Mouse (Mus musculus): ENCODE measurements around the gene Atp2b2.

Gene Atp2b2

GRCm38 (mm10) chr6:113886886-113887285 lies 155.5 kb downstream of the Atp2b2 start:
- DNase-seq, result no peak

- no peak for DNase-seq
These were observed 157.6 kb downstream of the Atp2b2 start for GRCm38 (mm10) chr6:113884806-113885205.

GRCm38 (mm10) chr6:113883225-113883624 lies 159.2 kb downstream of the Atp2b2 start:
- DNase-seq, result no peak

GRCm38 (mm10) chr6:113882396-113882795 lies 160.0 kb downstream of the Atp2b2 start:
- peak; percentile 85 for DNase-seq

- peak; percentile 58 for DNase-seq
These were observed 160.7 kb downstream of the Atp2b2 start for GRCm38 (mm10) chr6:113881561-113882243.

GRCm38 (mm10) chr6:113879366-113879765 lies 163.0 kb downstream of the Atp2b2 start:
- DNase-seq, result no peak

GRCm38 (mm10) chr6:113878510-113879128 lies 163.8 kb downstream of the Atp2b2 start:
- DNase-seq, result no peak

- no peak for DNase-seq
These were observed 165.8 kb downstream of the Atp2b2 start for GRCm38 (mm10) chr6:113876585-113876984.

- no peak for DNase-seq
These were observed 167.2 kb downstream of the Atp2b2 start for GRCm38 (mm10) chr6:113875201-113875600.

GRCm38 (mm10) chr6:113872654-113873053 lies 169.8 kb downstream of the Atp2b2 start:
- peak; percentile 55 for DNase-seq

- peak; percentile 68 for DNase-seq
These were observed 171.6 kb downstream of the Atp2b2 start for GRCm38 (mm10) chr6:113870775-113871174.

GRCm38 (mm10) chr6:113868552-113868951 lies 173.9 kb downstream of the Atp2b2 start:
- no peak for DNase-seq

GRCm38 (mm10) chr6:113865699-113866098 lies 176.7 kb downstream of the Atp2b2 start:
- no peak for DNase-seq

GRCm38 (mm10) chr6:113864812-113865211 lies 177.6 kb downstream of the Atp2b2 start:
- peak; percentile 75 for DNase-seq

GRCm38 (mm10) chr6:113862955-113863354 lies 179.5 kb downstream of the Atp2b2 start:
- DNase-seq, result no peak

GRCm38 (mm10) chr6:113861938-113862337 lies 180.5 kb downstream of the Atp2b2 start:
- no peak for DNase-seq

GRCm38 (mm10) chr6:113861375-113861770 lies 181.0 kb downstream of the Atp2b2 start:
- DNase-seq, result no peak

- peak; percentile 71 for DNase-seq
These were observed 181.6 kb downstream of the Atp2b2 start for GRCm38 (mm10) chr6:113860735-113861374.

- DNase-seq, result no peak
These were observed 182.2 kb downstream of the Atp2b2 start for GRCm38 (mm10) chr6:113860023-113860734.

GRCm38 (mm10) chr6:113858317-113858716 lies 184.1 kb downstream of the Atp2b2 start:
- DNase-seq, result no peak

- DNase-seq, result no peak
These were observed 185.0 kb downstream of the Atp2b2 start for GRCm38 (mm10) chr6:113857310-113857873.

GRCm38 (mm10) chr6:113856790-113857189 lies 185.6 kb downstream of the Atp2b2 start:
- DNase-seq, result peak; percentile 90

GRCm38 (mm10) chr6:113856095-113856646 lies 186.2 kb downstream of the Atp2b2 start:
- DNase-seq, result no peak
